Mouse (Mus musculus) stomach, postnatal 0 days (tissue): ENCODE data around the gene Erg.

Experiments used
- CTCF ChIP-seq: IDR thresholded peaks from 2 replicates; pipeline ENCODE4 v1.5.1; 2016; ENCODE audit warnings: antibody characterized with exemption, low read depth, mild to moderate bottlenecking, moderate library complexity
- EP300 ChIP-seq: optimal IDR thresholded peaks from 2 replicates; pipeline ENCODE3; 2016; ENCODE audit warnings: antibody characterized with exemption

GRCm38 (mm10) chr16:95440334-95440733 lies 146.1 kb downstream of the Erg start:
- no peak for TF ChIP-seq CTCF
- no peak for TF ChIP-seq EP300
